Mouse (Mus musculus): ENCODE measurements at regions not wholly inside any gene's neighbourhood (a gene's known extent, or its start where the extent isn't known, plus 50 kb on each side); places are given as distances from the start of the nearest gene placed in this dataset.

GRCm38 (mm10) chr5:70501385-70501784 lies 341.0 kb downstream of the Gabrg1 start:
- no peak for DNase-seq

- peak; percentile 4 to 20 for DNase-seq
Observed at GRCm38 (mm10) chr5:70476076-70476475, 366.3 kb downstream of the Gabrg1 start.

- no peak for DNase-seq
Observed at GRCm38 (mm10) chr5:70434636-70435035, 407.8 kb downstream of the Gabrg1 start.

GRCm38 (mm10) chr5:70400561-70400960 lies 441.9 kb downstream of the Gabrg1 start:
- DNase-seq, result peak in 1 of 2 experiments; percentile 29

- peak; percentile 38 to 78 for DNase-seq
Observed at GRCm38 (mm10) chr5:70389926-70390325, 452.5 kb downstream of the Gabrg1 start.

GRCm38 (mm10) chr5:70387318-70387717 lies 455.1 kb downstream of the Gabrg1 start:
- DNase-seq, result no peak
